In the genomic region with DNA sequence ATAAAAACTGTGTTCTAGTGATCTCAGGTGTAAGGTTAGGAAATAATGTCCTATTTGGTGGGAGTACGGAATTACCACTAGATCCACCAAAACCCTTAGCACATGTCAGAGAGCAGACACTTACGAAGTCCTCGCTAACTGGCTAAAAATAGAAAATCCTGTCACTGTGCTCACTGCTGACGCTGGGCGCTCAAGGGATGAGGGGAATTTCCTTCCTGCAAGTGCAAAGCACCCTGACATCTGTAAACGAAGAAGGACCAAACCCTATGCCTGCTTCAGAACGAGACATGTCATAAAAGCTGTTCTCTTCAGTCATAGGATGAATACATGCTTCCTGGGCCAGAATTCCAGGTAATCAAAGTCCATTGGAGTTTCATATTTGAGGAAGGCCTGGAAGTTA, we compare ENCODE assay signal across 12 mouse cellular contexts. TPM values are rescaled to one million over a fixed set of nuclear protein-coding genes. Genes with fewer than 3 reads are reported as not detected.
DNase-seq lines count a peak whose midpoint lies in the region; ATAC-seq lines count a peak whose summit lies in the region.
"Had no signal": no experiment of that assay in that cellular context is flagged by ENCODE, and none has a peak within 500 bp of the region (broad histone marks: within the 10 kb centered on the region; RNA-seq: fewer than 3 reads in every experiment).

No protein-coding gene starts in this region.

- H3K4me2 ChIP-seq in forebrain, embryonic 15.5 days (replicated peaks): no peak overlapping the region
- H3K4me2 ChIP-seq in forebrain, embryonic 14.5 days (ENCODE audit: low read length): no peak overlapping the region
- no peak overlapping the region for H3K4me2 ChIP-seq in lung, embryonic 16.5 days (ENCODE audit: low read depth, low read length)
- H3K4me2 ChIP-seq: embryonic facial prominence, embryonic 12.5 days had no signal

- H3K36me3 ChIP-seq in forebrain, embryonic 15.5 days: no peaks in the 10 kb centered on the region
- H3K36me3 ChIP-seq in forebrain, embryonic 14.5 days (ENCODE audit: control insufficient read depth, insufficient read depth, low read length): no peaks in the 10 kb centered on the region
- no peaks in the 10 kb centered on the region for H3K36me3 ChIP-seq in lung, embryonic 16.5 days (ENCODE audit: control insufficient read depth, insufficient read depth, low read length)
- H3K36me3 ChIP-seq: embryonic facial prominence, embryonic 12.5 days had no signal

- H3K4me1 ChIP-seq in forebrain, embryonic 15.5 days: peaks cover 31% of the 10 kb centered on the region
- H3K4me1 ChIP-seq in forebrain, embryonic 14.5 days (ENCODE audit: control insufficient read depth, insufficient read depth, low read length): peaks cover 23% of the 10 kb centered on the region
- H3K4me1 ChIP-seq in lung, embryonic 16.5 days (replicated peaks; ENCODE audit: control insufficient read depth, insufficient read depth, low read length): peaks cover 31% of the 10 kb centered on the region

- H3K27me3 ChIP-seq in forebrain, embryonic 15.5 days: no peaks in the 10 kb centered on the region
- no peaks in the 10 kb centered on the region for H3K27me3 ChIP-seq in forebrain, embryonic 14.5 days (replicated peaks; ENCODE audit: control insufficient read depth, insufficient read depth, low read length)
- H3K27me3 ChIP-seq in lung, embryonic 16.5 days (ENCODE audit: control insufficient read depth, insufficient read depth, low read depth, low read length): no peaks in the 10 kb centered on the region
- H3K27me3 ChIP-seq: embryonic facial prominence, embryonic 12.5 days; megakaryocyte, embryonic 14.5 days; Patski had no signal

- WGBS in forebrain, embryonic 15.5 days: 59% methylated on average over 7 of the region's 7 CpGs
- WGBS in forebrain, embryonic 14.5 days: 74% methylated on average over 7 of the region's 7 CpGs
- 39% methylated on average over 7 of the region's 7 CpGs for WGBS in lung, embryonic 16.5 days

- H3K9me3 ChIP-seq in forebrain, embryonic 15.5 days: no peaks in the 10 kb centered on the region
- no peaks in the 10 kb centered on the region for H3K9me3 ChIP-seq in forebrain, embryonic 14.5 days (replicated peaks; ENCODE audit: control insufficient read depth, low read length)
- H3K9me3 ChIP-seq in lung, embryonic 16.5 days (ENCODE audit: control insufficient read depth, low read length): no peaks in the 10 kb centered on the region
- H3K9me3 ChIP-seq: embryonic facial prominence, embryonic 12.5 days; megakaryocyte, embryonic 14.5 days had no signal

- no peak for ATAC-seq in forebrain, embryonic 15.5 days (replicated peaks)
- ATAC-seq in forebrain, embryonic 14.5 days: no peak
- ATAC-seq in lung, embryonic 16.5 days (ENCODE audit: low read depth): peak; percentile 50; the same call in 1 of the 2 replicates
- ATAC-seq: Patski had no signal

- H3K4me3 ChIP-seq in forebrain, embryonic 15.5 days: no peak overlapping the region
- no peak overlapping the region for H3K4me3 ChIP-seq in forebrain, embryonic 14.5 days (ENCODE audit: low read depth, low read length)
- no peak overlapping the region for H3K4me3 ChIP-seq in lung, embryonic 16.5 days (ENCODE audit: low read length)
- H3K4me3 ChIP-seq: embryonic facial prominence, embryonic 12.5 days had no signal

- no peak for DNase-seq in forebrain, embryonic 14.5 days (ENCODE audit: low spot score)
- DNase-seq in lung, postnatal 36 days: no peak
- DNase-seq in heart, postnatal 4 days: peak; percentile 54
- peak; percentile 76 for DNase-seq in skeletal muscle tissue, adult 2 months (ENCODE audit: low read depth, low spot score)
- DNase-seq in left cerebral cortex, adult 9 months (ENCODE audit: low spot score in 2 of 2): no peak
- no peak for DNase-seq in cerebellum, postnatal 14 days
- DNase-seq: B cell, adult 2 months had no signal

- H3K27ac ChIP-seq in forebrain, embryonic 15.5 days (replicated peaks): peak overlapping the region; percentile 27; the same call in 1 of the 2 replicates
- H3K27ac ChIP-seq in forebrain, embryonic 14.5 days (ENCODE audit: low read depth, low read length): no peak overlapping the region
- H3K27ac ChIP-seq in lung, embryonic 16.5 days (ENCODE audit: low read length): peak overlapping the region; percentile 36; the same call in 1 of the 2 replicates
- H3K27ac ChIP-seq: embryonic facial prominence, embryonic 12.5 days had no signal

- H3K9ac ChIP-seq in forebrain, embryonic 15.5 days (replicated peaks): peak overlapping the region; percentile 13; the same call in 1 of the 2 replicates
- no peak overlapping the region for H3K9ac ChIP-seq in forebrain, embryonic 14.5 days (ENCODE audit: low read length)
- no peak overlapping the region for H3K9ac ChIP-seq in lung, embryonic 16.5 days (ENCODE audit: low read length)
- H3K9ac ChIP-seq: embryonic facial prominence, embryonic 12.5 days had no signal

RNA-seq across cellular contexts. Expression of a gene that starts 27.7 kb away (rescaled TPM):
- 27.8 and 34.8 TPM in 2 replicates for polyA plus RNA-seq in forebrain, embryonic 15.5 days (2015; fragmentation: Nextera tagmentation; extraction: Ambion mirVana)
- 17.1 and 25.1 TPM in 2 replicates for polyA plus RNA-seq in forebrain, embryonic 14.5 days (2014; fragmentation: Nextera tagmentation; extraction: Ambion mirVana)
- 33.5 and 36.0 TPM in 2 replicates for polyA plus RNA-seq in lung, embryonic 16.5 days (2015; fragmentation: Nextera tagmentation; extraction: Ambion mirVana)
- 10 to 100 TPM; 29.6 to 38.3 TPM for total RNA-seq in heart, postnatal 4 days (2021)

Comparison
In these comparisons a context has a peak if more than half of its experiments do, and no peak if none do; other contexts are left out.
1. DNase-seq: peak in heart, postnatal 4 days (single experiment) and skeletal muscle tissue, adult 2 months (single experiment); none in forebrain, embryonic 14.5 days (single experiment), lung, postnatal 36 days (single experiment), left cerebral cortex, adult 9 months (0 of 2) and cerebellum, postnatal 14 days (0 of 2).